In the genomic region with DNA sequence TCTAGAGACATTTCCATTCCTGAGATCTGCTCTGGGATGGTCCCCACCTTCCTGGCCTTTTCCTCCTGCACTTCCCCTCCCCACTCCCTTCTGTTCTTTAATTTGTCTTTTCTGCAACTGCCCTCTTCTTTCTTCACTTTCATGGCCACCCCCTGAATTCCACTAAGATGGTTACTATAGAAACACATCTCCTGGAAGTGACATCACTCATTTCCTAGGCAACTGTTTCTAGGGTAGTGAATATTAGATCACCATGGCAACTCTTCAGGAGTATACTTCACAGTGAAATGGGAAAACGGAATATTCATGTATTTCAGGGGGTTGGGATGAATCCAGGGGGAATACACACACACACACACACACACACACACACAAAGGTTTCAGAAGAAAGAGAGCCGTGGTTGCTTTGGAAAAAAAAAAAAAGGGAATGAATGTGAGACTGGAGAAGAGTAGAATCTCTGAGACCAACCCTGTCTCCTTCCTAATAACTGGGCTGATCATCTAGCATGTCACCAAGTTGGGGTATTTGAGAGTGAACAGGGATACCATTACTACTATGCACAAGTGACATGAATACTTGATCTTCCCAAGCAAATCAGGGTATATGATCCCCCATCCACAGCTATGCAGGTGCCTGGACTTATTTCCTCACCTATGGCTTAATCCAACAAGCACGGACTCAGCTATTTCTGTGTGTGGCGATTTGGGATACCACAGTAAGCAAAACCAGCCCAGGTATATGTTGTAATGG, we compare ENCODE assay signal across 12 mouse cellular contexts. TPM values are rescaled to one million over a fixed set of nuclear protein-coding genes. Genes with fewer than 3 reads are reported as not detected.
DNase-seq lines count a peak whose midpoint lies in the region; ATAC-seq and TF ChIP-seq lines count a peak whose summit lies in the region.
"Had no signal": no experiment of that assay in that cellular context is flagged by ENCODE, and none has a peak within 500 bp of the region (broad histone marks: within the 10 kb centered on the region; RNA-seq: fewer than 3 reads in every experiment).

No protein-coding gene starts in this region.

- H3K9me3 ChIP-seq in lung, embryonic 14.5 days (ENCODE audit: low read depth, low read length) = no peaks in the 10 kb centered on the region
- H3K9me3 ChIP-seq in forebrain, embryonic 12.5 days = no peaks in the 10 kb centered on the region
- no peaks in the 10 kb centered on the region for H3K9me3 ChIP-seq in hindbrain, embryonic 16.5 days (ENCODE audit: control insufficient read depth, low read length)
- no peaks in the 10 kb centered on the region for H3K9me3 ChIP-seq in neural tube, embryonic 14.5 days (ENCODE audit: control insufficient read depth, low read length)
- H3K9me3 ChIP-seq: embryonic facial prominence, embryonic 15.5 days had no signal

- H3K27me3 ChIP-seq in lung, embryonic 14.5 days (ENCODE audit: insufficient read depth, low read length) = no peaks in the 10 kb centered on the region
- no peaks in the 10 kb centered on the region for H3K27me3 ChIP-seq in forebrain, embryonic 12.5 days
- H3K27me3 ChIP-seq in hindbrain, embryonic 16.5 days (replicated peaks; ENCODE audit: control insufficient read depth, insufficient read depth, low read length) = no peaks in the 10 kb centered on the region
- H3K27me3 ChIP-seq in neural tube, embryonic 14.5 days (ENCODE audit: control insufficient read depth, insufficient read depth, low read length) = no peaks in the 10 kb centered on the region
- H3K27me3 ChIP-seq: embryonic facial prominence, embryonic 15.5 days had no signal

- no peak for ATAC-seq in lung, embryonic 14.5 days (ENCODE audit: insufficient read depth)
- peak; percentile 69 for ATAC-seq in forebrain, embryonic 12.5 days (ENCODE audit: low FRiP score)
- ATAC-seq in hindbrain, embryonic 16.5 days = peak; percentile 88
- ATAC-seq in neural tube, embryonic 14.5 days (ENCODE audit: low read depth) = peak; percentile 78

- peaks cover 18% of the 10 kb centered on the region for H3K36me3 ChIP-seq in lung, embryonic 14.5 days (ENCODE audit: insufficient read depth)
- H3K36me3 ChIP-seq in forebrain, embryonic 12.5 days (replicated peaks) = peaks cover 19% of the 10 kb centered on the region
- peaks cover 5% of the 10 kb centered on the region; the same call in 1 of the 2 replicates for H3K36me3 ChIP-seq in hindbrain, embryonic 16.5 days (ENCODE audit: control insufficient read depth, insufficient read depth, low read length)
- no peaks in the 10 kb centered on the region for H3K36me3 ChIP-seq in neural tube, embryonic 14.5 days (ENCODE audit: control insufficient read depth, insufficient read depth, low read length)

- H3K9ac ChIP-seq in lung, embryonic 14.5 days = no peak overlapping the region
- no peak overlapping the region for H3K9ac ChIP-seq in forebrain, embryonic 12.5 days
- H3K9ac ChIP-seq in hindbrain, embryonic 16.5 days (ENCODE audit: low read depth, low read length) = no peak overlapping the region
- no peak overlapping the region for H3K9ac ChIP-seq in neural tube, embryonic 14.5 days (replicated peaks; ENCODE audit: low read depth, low read length)
- H3K9ac ChIP-seq: embryonic facial prominence, embryonic 15.5 days had no signal

- H3K4me3 ChIP-seq in lung, embryonic 14.5 days (ENCODE audit: low read depth, low read length) = no peak overlapping the region
- H3K4me3 ChIP-seq in forebrain, embryonic 12.5 days (replicated peaks) = no peak overlapping the region
- no peak overlapping the region for H3K4me3 ChIP-seq in hindbrain, embryonic 16.5 days (ENCODE audit: low read length)
- H3K4me3 ChIP-seq in neural tube, embryonic 14.5 days (ENCODE audit: low read depth, low read length) = no peak overlapping the region
- H3K4me3 ChIP-seq: embryonic facial prominence, embryonic 15.5 days; myocyte had no signal

- DNase-seq in lung, embryonic 14.5 days = peak; percentile 19
- DNase-seq in lung, postnatal 10 days = no peak
- DNase-seq in urinary bladder, postnatal 36 days (ENCODE audit: low spot score in 2 of 2) = no peak
- no peak for DNase-seq in cerebellum, adult 11 months
- DNase-seq: adrenal gland, adult 2 months; cerebellum, adult 18-20 months; kidney, postnatal 36 days had no signal

- no peaks in the 10 kb centered on the region for H3K4me1 ChIP-seq in lung, embryonic 14.5 days (ENCODE audit: insufficient read depth)
- peaks cover 29% of the 10 kb centered on the region for H3K4me1 ChIP-seq in forebrain, embryonic 12.5 days
- peaks cover 14% of the 10 kb centered on the region for H3K4me1 ChIP-seq in hindbrain, embryonic 16.5 days (ENCODE audit: control insufficient read depth, insufficient read depth, low read depth, low read length)
- H3K4me1 ChIP-seq in neural tube, embryonic 14.5 days (ENCODE audit: control insufficient read depth, insufficient read depth, low read length) = peaks cover 13% of the 10 kb centered on the region
- H3K4me1 ChIP-seq: embryonic facial prominence, embryonic 15.5 days had no signal

- no peak for TF ChIP-seq CTCF in lung, embryonic 14.5 days (IDR thresholded peaks at IDR 0.05; ENCODE audit: low read depth)

- no peak overlapping the region for H3K4me2 ChIP-seq in lung, embryonic 14.5 days
- H3K4me2 ChIP-seq in forebrain, embryonic 12.5 days = peak overlapping the region; percentile 26; the same call in 1 of the 2 replicates
- 0 out of 2 replicates have a peak overlapping the region, but pooled peaks have one; percentile 6 for H3K4me2 ChIP-seq in hindbrain, embryonic 16.5 days (ENCODE audit: low read length)
- H3K4me2 ChIP-seq in neural tube, embryonic 14.5 days (ENCODE audit: low read depth, low read length) = no peak overlapping the region
- H3K4me2 ChIP-seq: embryonic facial prominence, embryonic 15.5 days had no signal

- no peak overlapping the region for H3K27ac ChIP-seq in lung, embryonic 14.5 days (ENCODE audit: low read depth)
- peak overlapping the region; percentile 65; the same call in 1 of the 2 replicates for H3K27ac ChIP-seq in forebrain, embryonic 12.5 days
- H3K27ac ChIP-seq in hindbrain, embryonic 16.5 days (ENCODE audit: low read depth, low read length) = peak overlapping the region; percentile 73
- H3K27ac ChIP-seq in neural tube, embryonic 14.5 days (ENCODE audit: low read depth, low read length) = no peak overlapping the region
- H3K27ac ChIP-seq: embryonic facial prominence, embryonic 15.5 days had no signal

- WGBS in lung, embryonic 14.5 days = 59% methylated on average over 4 of the region's 4 CpGs
- WGBS in forebrain, embryonic 12.5 days = 59% methylated on average over 4 of the region's 4 CpGs
- 40% methylated on average over 4 of the region's 4 CpGs for WGBS in hindbrain, embryonic 16.5 days
- 49% methylated on average over 4 of the region's 4 CpGs for WGBS in neural tube, embryonic 14.5 days

RNA-seq across cellular contexts. Expression of a gene that starts 12.0 kb away (rescaled TPM):
- 415 and 431 TPM in 2 replicates for polyA plus RNA-seq in lung, embryonic 14.5 days (2014; fragmentation: Nextera tagmentation; extraction: Ambion mirVana)
- 453 and 463 TPM in 2 replicates for polyA plus RNA-seq in forebrain, embryonic 12.5 days (2016; fragmentation: Nextera tagmentation; extraction: Ambion mirVana)
- 943 and 1,074 TPM in 2 replicates for polyA plus RNA-seq in hindbrain, embryonic 16.5 days (2015; fragmentation: Nextera tagmentation; extraction: Ambion mirVana)
- 776 and 794 TPM in 2 replicates for polyA plus RNA-seq in neural tube, embryonic 14.5 days (2014; fragmentation: Nextera tagmentation; extraction: Ambion mirVana)

Comparison
In these comparisons a context has a peak if more than half of its experiments do, and no peak if none do; other contexts are left out.
1. H3K27ac ChIP-seq: peak in forebrain, embryonic 12.5 days (single experiment) and hindbrain, embryonic 16.5 days (single experiment); none in lung, embryonic 14.5 days (single experiment) and neural tube, embryonic 14.5 days (single experiment).
2. H3K4me2 ChIP-seq: peak in forebrain, embryonic 12.5 days (single experiment) and hindbrain, embryonic 16.5 days (single experiment); none in lung, embryonic 14.5 days (single experiment) and neural tube, embryonic 14.5 days (single experiment).